Mouse (Mus musculus): ENCODE measurements at regions not wholly inside any gene's neighbourhood (a gene's known extent, or its start where the extent isn't known, plus 50 kb on each side); places are given as distances from the start of the nearest gene placed in this dataset.
A peak's percentile ranks its signal among the peaks of the same experiment; 100 is the strongest.
"Not testable (repeated sequence)": the region's sequence is repeated elsewhere in the genome, so short reads cannot be mapped to it uniquely, and the experiment has no call there.

GRCm38 (mm10) chr1:143217401-143217800 lies 423.1 kb upstream of the B3galt2 start:
- intact Hi-C loops (cut with DNase I): no loop called here
- no peak for DNase-seq
- Histone ChIP-seq H3K27ac (no peak overlapping the region), H3K4me3 (no peak overlapping the region)
- no peak for TF ChIP-seq CTCF (IDR thresholded peaks at IDR 0.05)

DNA sequence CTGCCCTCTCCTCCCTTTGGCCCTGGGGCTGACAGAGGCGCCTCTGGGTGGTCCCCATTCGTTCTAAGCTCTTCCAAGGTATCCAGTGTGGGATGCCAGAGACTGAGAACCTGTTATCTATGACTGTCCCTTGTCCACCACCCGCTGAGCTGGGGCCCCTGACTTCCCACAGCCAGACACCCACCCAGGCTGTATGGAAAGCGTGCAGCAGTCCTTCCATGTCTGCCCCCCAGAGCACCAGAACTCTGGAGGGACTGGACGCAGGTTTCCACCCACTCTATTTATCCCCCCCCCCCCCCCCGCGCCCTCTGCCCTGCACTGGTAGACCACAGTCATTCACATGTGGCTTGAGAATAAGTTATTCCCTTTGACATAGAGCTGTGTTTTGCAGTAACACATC lies 408.5 kb upstream of the B3galt2 start:
- TF ChIP-seq CTCF (IDR thresholded peaks at IDR 0.05): no peak
- Histone ChIP-seq H3K27ac (no peak overlapping the region), H3K4me3 (no peak overlapping the region)
- DNase-seq: no peak
- intact Hi-C loops (cut with DNase I): no loop called here

- Histone ChIP-seq H3K27ac (no peak overlapping the region), H3K4me3 (no peak overlapping the region)
- intact Hi-C loops (cut with DNase I): no loop called here
- no peak for DNase-seq
- TF ChIP-seq CTCF (IDR thresholded peaks at IDR 0.05): no peak
These were observed 381.8 kb upstream of the B3galt2 start for GRCm38 (mm10) chr1:143258470-143259215.

DNA sequence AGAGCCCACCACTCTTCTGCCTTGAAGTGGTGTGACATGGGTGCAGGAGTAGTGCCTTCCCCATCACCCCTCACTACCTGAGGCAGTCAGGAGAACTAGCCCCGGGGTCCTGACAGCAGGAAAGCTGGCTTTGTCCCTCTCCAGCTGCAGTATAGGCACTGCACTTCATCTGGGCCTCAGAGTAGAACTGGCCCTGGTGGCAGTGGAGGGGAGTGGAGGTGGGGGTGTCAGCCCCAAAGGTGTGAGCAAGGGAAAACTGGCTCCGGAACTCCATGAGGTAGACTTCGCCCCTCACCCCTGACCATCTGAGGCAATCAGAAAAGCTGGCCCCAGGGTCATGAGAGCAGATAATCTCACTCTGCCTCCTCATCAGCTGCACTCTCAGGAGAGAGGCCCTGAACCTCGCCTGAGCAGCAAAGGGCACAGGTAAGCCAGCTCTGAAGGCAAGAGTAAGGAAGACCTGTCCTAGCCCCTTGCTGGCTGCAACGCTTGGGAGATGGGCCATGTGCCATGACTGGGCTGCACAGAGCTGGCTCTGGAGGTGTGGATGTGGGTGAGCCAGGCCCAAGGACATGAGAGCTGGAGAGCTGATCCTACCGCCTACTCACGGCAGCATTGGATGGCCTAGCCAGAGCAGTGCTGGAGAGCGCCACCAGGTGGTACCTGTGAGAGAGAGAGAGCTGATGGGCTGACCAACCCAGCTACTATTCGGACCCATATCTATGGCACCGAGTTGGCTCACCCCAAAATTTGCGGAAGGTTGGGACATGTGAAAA lies 377.0 kb upstream of the B3galt2 start:
- DNase-seq: no peak
- no peak for TF ChIP-seq CTCF (IDR thresholded peaks at IDR 0.05)
- H3K27ac ChIP-seq: no peak overlapping the region
- H3K4me3 ChIP-seq: no peak overlapping the region
- intact Hi-C loops (cut with DNase I): no loop called here

- Histone ChIP-seq H3K27ac (no peak overlapping the region), H3K4me3 (no peak overlapping the region)
- no peak for DNase-seq
- TF ChIP-seq CTCF (IDR thresholded peaks at IDR 0.05): no peak
- intact Hi-C loops (cut with DNase I): no loop called here
These were observed 375.2 kb upstream of the B3galt2 start for GRCm38 (mm10) chr1:143265216-143265615.

- no peak for DNase-seq
- H3K27ac ChIP-seq: no peak overlapping the region
- H3K4me3 ChIP-seq: no peak overlapping the region
- no peak for TF ChIP-seq CTCF (IDR thresholded peaks at IDR 0.05)
- intact Hi-C loops (cut with DNase I): no loop called here
These were observed 354.0 kb upstream of the B3galt2 start for GRCm38 (mm10) chr1:143286274-143286967.

- DNase-seq: no peak
- intact Hi-C loops (cut with DNase I): no loop called here
- no peak for TF ChIP-seq CTCF (IDR thresholded peaks at IDR 0.05)
- H3K27ac ChIP-seq: no peak overlapping the region
- no peak overlapping the region for H3K4me3 ChIP-seq
These were observed 353.0 kb upstream of the B3galt2 start for GRCm38 (mm10) chr1:143287448-143287847.

DNA sequence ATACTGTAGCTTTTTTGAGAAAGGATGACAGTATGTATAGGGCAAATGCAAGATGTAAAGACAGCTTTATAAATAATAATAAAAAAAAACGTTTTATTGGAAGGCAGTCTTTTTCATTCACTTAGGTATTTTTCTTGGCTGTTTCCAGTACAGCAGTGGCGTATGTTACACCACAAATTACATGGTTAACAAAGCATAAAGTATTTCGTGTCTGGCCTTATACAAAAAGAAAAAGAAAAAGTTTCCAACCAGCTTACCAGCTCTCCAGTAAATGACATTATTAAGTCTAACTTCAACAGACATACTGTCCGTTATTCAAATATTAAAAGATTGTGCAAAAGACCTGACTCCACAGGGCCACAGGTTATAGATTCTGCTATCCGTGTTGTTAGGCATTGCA lies 343.9 kb upstream of the B3galt2 start:
- Histone ChIP-seq H3K4me3 (no peak overlapping the region), H3K27ac (no peak overlapping the region)
- intact Hi-C loops (cut with DNase I): no loop called here
- TF ChIP-seq CTCF (IDR thresholded peaks at IDR 0.05): no peak
- no peak for DNase-seq

DNA sequence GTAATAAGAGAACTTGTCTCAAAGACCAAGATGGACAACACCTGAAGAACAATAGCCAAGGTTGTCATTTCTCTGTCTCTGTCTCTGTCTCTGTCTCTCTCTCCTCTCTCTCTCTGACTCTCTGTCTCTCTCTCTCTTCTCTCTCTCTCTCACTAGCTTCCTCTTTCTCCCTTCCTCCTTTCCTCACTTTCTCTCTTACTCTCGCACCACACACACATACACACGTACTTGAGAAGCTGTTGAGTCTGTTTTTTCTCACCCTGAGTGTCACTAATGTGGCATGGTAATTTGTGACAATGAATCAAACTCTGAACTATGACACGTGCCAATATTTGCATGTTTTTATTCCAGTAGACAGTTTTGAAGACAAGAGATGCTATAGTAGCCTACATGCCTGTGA lies 333.1 kb upstream of the B3galt2 start:
- Histone ChIP-seq H3K27ac (no peak overlapping the region), H3K4me3 (no peak overlapping the region)
- TF ChIP-seq CTCF (IDR thresholded peaks at IDR 0.05): no peak
- intact Hi-C loops (cut with DNase I): loop anchor here (10.0 kb wide), 1 partner anchor 337 kb away; the partner anchor contains the start of gene B3galt2
- DNase-seq: no peak

DNA sequence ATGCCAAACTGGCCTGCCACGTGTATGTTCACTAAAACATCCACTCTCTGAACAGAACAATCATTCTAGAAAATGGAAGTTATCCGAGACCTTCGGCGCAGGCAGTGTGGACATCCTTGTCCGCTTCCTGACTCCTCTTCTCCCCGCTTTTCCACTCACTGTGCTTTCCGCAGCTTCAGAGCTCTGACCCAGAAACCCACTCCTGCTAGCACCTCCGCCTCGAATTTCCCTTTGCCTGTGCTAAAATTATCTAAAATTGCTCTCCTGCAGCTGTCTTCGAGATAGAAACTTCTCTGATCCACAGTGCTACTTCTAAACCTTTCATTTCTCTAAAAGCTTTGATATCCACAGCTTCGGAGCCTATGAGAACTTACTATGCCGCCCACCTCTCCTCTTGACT lies 322.1 kb upstream of the B3galt2 start:
- no peak for DNase-seq
- TF ChIP-seq CTCF (IDR thresholded peaks at IDR 0.05): no peak
- intact Hi-C loops (cut with DNase I): no loop called here
- Histone ChIP-seq H3K4me3 (no peak overlapping the region), H3K27ac (no peak overlapping the region)

- intact Hi-C loops (cut with DNase I): no loop called here
- Histone ChIP-seq H3K27ac (no peak overlapping the region), H3K4me3 (no peak overlapping the region)
- TF ChIP-seq CTCF (IDR thresholded peaks at IDR 0.05): no peak
- DNase-seq: no peak
These were observed 320.9 kb upstream of the B3galt2 start for GRCm38 (mm10) chr1:143319568-143319967.

DNA sequence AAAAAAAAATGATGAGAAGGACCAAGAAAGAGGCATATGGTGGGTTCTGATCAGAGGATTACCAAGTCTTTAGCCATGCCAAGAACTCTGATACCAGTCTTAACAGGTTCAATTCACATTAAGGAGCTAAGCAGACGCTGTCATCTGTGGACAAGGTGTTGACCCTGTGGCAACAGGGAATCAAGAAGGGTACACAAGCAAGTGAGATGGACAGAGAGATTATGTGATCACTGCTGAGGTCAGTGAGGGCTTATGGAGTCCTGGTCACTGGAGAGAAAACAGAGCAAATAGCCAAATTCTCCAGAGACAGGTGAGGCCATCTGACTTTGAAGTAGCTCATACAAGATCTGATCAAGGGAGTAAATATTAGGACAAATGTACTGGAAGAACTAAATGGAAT lies 289.1 kb upstream of the B3galt2 start:
- no peak for TF ChIP-seq CTCF (IDR thresholded peaks at IDR 0.05)
- intact Hi-C loops (cut with DNase I): no loop called here
- no peak overlapping the region for H3K27ac ChIP-seq
- no peak for DNase-seq
- no peak overlapping the region for H3K4me3 ChIP-seq

- peak; percentile 36 for DNase-seq
- intact Hi-C loops (cut with DNase I); H3K4me3 ChIP-seq; H3K27ac ChIP-seq: not testable (repeated sequence)
These were observed 280.2 kb upstream of the B3galt2 start for GRCm38 (mm10) chr1:143360256-143360655.
